Mouse (Mus musculus) adrenal gland, postnatal 10 days (tissue): ENCODE results near the gene Wdr83os. TPM values are rescaled to one million over a fixed set of nuclear protein-coding genes. Genes with fewer than 3 reads are reported as not detected.
A peak's percentile ranks its signal among the peaks of the same experiment; 100 is the strongest.
"Not testable (repeated sequence)": the region's sequence is repeated elsewhere in the genome, so short reads cannot be mapped to it uniquely, and the experiment has no call there.

Source experiments
- DNase-seq: peaks from one replicate; pipeline ENCODE4 v3.0.0; 2021; ENCODE audit warnings: mixed read lengths
- total RNA-seq, 2 experiments: library from RNA; stranded (reverse); gene quantifications; 2 replicates each; pipeline ENCODE4 v1.2.3; 2021

Gene Wdr83os
- total RNA-seq, 2 experiments from 2014 or later: 58.2 to 70.5 TPM

GRCm38 (mm10) chr8:85072364-85072929 is 8.1 kb upstream of the Wdr83os start:
- no peak for DNase-seq

- DNase-seq: no peak
Observed at GRCm38 (mm10) chr8:85073041-85073612, 7.4 kb upstream of the Wdr83os start.

GRCm38 (mm10) chr8:85074167-85074566 is 6.4 kb upstream of the Wdr83os start:
- no peak for DNase-seq

- no peak for DNase-seq
Observed at GRCm38 (mm10) chr8:85074617-85075016, 5.9 kb upstream of the Wdr83os start.

GRCm38 (mm10) chr8:85076001-85076400 is 4.5 kb upstream of the Wdr83os start:
- peak; percentile 53 for DNase-seq

- DNase-seq: peak; percentile 85
Observed at GRCm38 (mm10) chr8:85076993-85077392, 3.5 kb upstream of the Wdr83os start.

GRCm38 (mm10) chr8:85080214-85080531 is 367 bp upstream of the Wdr83os start:
- DNase-seq: no peak

- peak; percentile 54 for DNase-seq
Observed at GRCm38 (mm10) chr8:85081216-85081555, 646 bp downstream of the Wdr83os start, which contains the start of gene Wdr83. TSS of gene Wdr83 (minus strand) at chr8:85081306.

- DNase-seq: not testable (repeated sequence)
Observed at GRCm38 (mm10) chr8:85082169-85082568, 1.6 kb downstream of the Wdr83os start.

- peak; percentile 94 for DNase-seq
Observed at GRCm38 (mm10) chr8:85083108-85083813, 2.7 kb downstream of the Wdr83os start, which contains the start of gene Man2b1. TSS of gene Man2b1 (plus strand) at chr8:85083270.

GRCm38 (mm10) chr8:85084633-85085032 is 4.1 kb downstream of the Wdr83os start:
- no peak for DNase-seq

GRCm38 (mm10) chr8:85086238-85086637 is 5.7 kb downstream of the Wdr83os start:
- no peak for DNase-seq

GRCm38 (mm10) chr8:85088771-85089170 is 8.2 kb downstream of the Wdr83os start:
- no peak for DNase-seq

- DNase-seq: no peak
Observed at GRCm38 (mm10) chr8:85090856-85091255, 10.3 kb downstream of the Wdr83os start.

GRCm38 (mm10) chr8:85091526-85092090 is 11.1 kb downstream of the Wdr83os start:
- no peak for DNase-seq

GRCm38 (mm10) chr8:85095051-85095450 is 14.5 kb downstream of the Wdr83os start:
- no peak for DNase-seq

GRCm38 (mm10) chr8:85095566-85095965 is 15.0 kb downstream of the Wdr83os start:
- no peak for DNase-seq

GRCm38 (mm10) chr8:85096196-85096595 is 15.7 kb downstream of the Wdr83os start:
- no peak for DNase-seq

- DNase-seq: no peak
Observed at GRCm38 (mm10) chr8:85096850-85097249, 16.3 kb downstream of the Wdr83os start.

- DNase-seq: no peak
Observed at GRCm38 (mm10) chr8:85100076-85100665, 19.6 kb downstream of the Wdr83os start.

GRCm38 (mm10) chr8:85113241-85113640 is 32.7 kb downstream of the Wdr83os start:
- no peak for DNase-seq

- no peak for DNase-seq
Observed at GRCm38 (mm10) chr8:85115501-85115900, 35.0 kb downstream of the Wdr83os start.

- DNase-seq: no peak
Observed at GRCm38 (mm10) chr8:85116984-85117383, 36.4 kb downstream of the Wdr83os start.
